Mouse (Mus musculus): ENCODE results near the gene Eps15l1. TPM values are rescaled to one million over a fixed set of nuclear protein-coding genes. Genes with fewer than 3 reads are reported as not detected.

Gene Eps15l1
- polyA plus RNA-seq, 1 experiment from 2014 or later, result 74.5 TPM

DNA sequence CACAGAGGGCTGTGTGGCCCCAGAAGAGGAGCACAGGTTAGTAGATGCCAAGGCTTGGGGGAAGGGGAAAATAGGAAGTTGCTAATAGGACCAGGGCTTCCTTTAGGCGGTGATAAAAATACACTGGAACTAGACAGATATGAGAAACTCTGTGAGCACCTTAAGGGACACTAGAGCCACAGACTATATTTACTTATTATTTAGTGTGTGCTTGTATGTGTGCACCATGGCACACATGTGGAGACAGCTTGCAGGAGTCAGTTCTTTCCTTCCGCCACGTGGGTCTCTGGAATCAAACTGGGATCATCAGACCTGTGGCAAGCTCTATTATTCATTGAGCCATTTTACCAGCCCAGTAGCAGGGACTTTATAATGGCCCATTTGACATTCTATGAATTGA lies 126.1 kb downstream of the Eps15l1 start:
- Histone ChIP-seq H3K9ac (no peak overlapping the region), H3K4me2 (replicated peaks) (no peak overlapping the region), H3K4me1 (0 out of 2 replicates have a peak, but pooled peaks cover 3% of the 10 kb centered on the region), H3K9me3 (replicated peaks) (no peaks in the 10 kb centered on the region), H3K27me3 (no peaks in the 10 kb centered on the region), H3K4me3 (no peak overlapping the region), H3K36me3 (no peaks in the 10 kb centered on the region), H3K27ac (no peak overlapping the region)
- no peak for ATAC-seq (ENCODE audit: low FRiP score)
- WGBS, result 79% methylated on average over 3 of the region's 3 CpGs

GRCm38 (mm10) chr8:72293309-72293708 lies 128.0 kb downstream of the Eps15l1 start:
- H3K27me3 ChIP-seq, result no peaks in the 10 kb centered on the region
- 0 out of 2 replicates have a peak, but pooled peaks cover 3% of the 10 kb centered on the region for H3K4me1 ChIP-seq
- no peak for ATAC-seq (ENCODE audit: low FRiP score)
- H3K9ac ChIP-seq, result no peak overlapping the region
- H3K36me3 ChIP-seq, result no peaks in the 10 kb centered on the region
- H3K9me3 ChIP-seq (replicated peaks), result no peaks in the 10 kb centered on the region
- H3K4me2 ChIP-seq (replicated peaks), result no peak overlapping the region
- H3K27ac ChIP-seq, result no peak overlapping the region
- H3K4me3 ChIP-seq, result no peak overlapping the region

GRCm38 (mm10) chr8:72291104-72291503 lies 130.2 kb downstream of the Eps15l1 start:
- 83% methylated on average over 2 of the region's 2 CpGs for WGBS
- Histone ChIP-seq H3K27me3 (no peaks in the 10 kb centered on the region), H3K27ac (no peak overlapping the region), H3K4me1 (0 out of 2 replicates have a peak, but pooled peaks cover 3% of the 10 kb centered on the region), H3K9ac (no peak overlapping the region), H3K4me3 (no peak overlapping the region), H3K4me2 (replicated peaks) (no peak overlapping the region), H3K9me3 (replicated peaks) (no peaks in the 10 kb centered on the region), H3K36me3 (no peaks in the 10 kb centered on the region)
- ATAC-seq (ENCODE audit: low FRiP score), result no peak

Small RNA genes within 50 kb of the gene (microRNA-seq; reads per million reads assigned to microRNA genes)
- 2.4 reads per million for gene Mir7068

Other genes with a start within 250 kb of the Eps15l1 start
- not detected in 2 replicates for gene Hsh2d, start 231.8 kb downstream of the Eps15l1 start, polyA plus RNA-seq (2016; fragmentation: Nextera tagmentation; extraction: Ambion mirVana)
- not detected in 2 replicates for gene Cib3, start 208.6 kb downstream of the Eps15l1 start, polyA plus RNA-seq (2016; fragmentation: Nextera tagmentation; extraction: Ambion mirVana)
- not detected in 2 replicates for gene Gm11034, start 207.8 kb downstream of the Eps15l1 start, polyA plus RNA-seq (2016; fragmentation: Nextera tagmentation; extraction: Ambion mirVana)
- 85.6 and 94.3 TPM in 2 replicates for gene Fam32a, start 201.7 kb downstream of the Eps15l1 start, polyA plus RNA-seq (2016; fragmentation: Nextera tagmentation; extraction: Ambion mirVana)
- 194 and 197 TPM in 2 replicates for gene Ap1m1, start 181.4 kb downstream of the Eps15l1 start, polyA plus RNA-seq (2016; fragmentation: Nextera tagmentation; extraction: Ambion mirVana)
- gene Gm10282, start 116.2 kb downstream of the Eps15l1 start, polyA plus RNA-seq (2016; fragmentation: Nextera tagmentation; extraction: Ambion mirVana), result 19.1 and 21.2 TPM in 2 replicates
- gene Klf2, start 102.4 kb downstream of the Eps15l1 start, polyA plus RNA-seq (2016; fragmentation: Nextera tagmentation; extraction: Ambion mirVana), result 9.4 and 10.3 TPM in 2 replicates
- 1.3 and 1.9 TPM in 2 replicates for gene Calr3, start 22.4 kb upstream of the Eps15l1 start, polyA plus RNA-seq (2016; fragmentation: Nextera tagmentation; extraction: Ambion mirVana)
- 15.9 and 16.5 TPM in 2 replicates for gene 1700030K09Rik, start 22.4 kb upstream of the Eps15l1 start, polyA plus RNA-seq (2016; fragmentation: Nextera tagmentation; extraction: Ambion mirVana)
- gene Cherp, start 53.8 kb upstream of the Eps15l1 start, polyA plus RNA-seq (2016; fragmentation: Nextera tagmentation; extraction: Ambion mirVana), result 66.5 and 75.3 TPM in 2 replicates
- gene Slc35e1, start 71.2 kb upstream of the Eps15l1 start, polyA plus RNA-seq (2016; fragmentation: Nextera tagmentation; extraction: Ambion mirVana), result 22.2 and 27.8 TPM in 2 replicates
- gene Med26, start 126.8 kb upstream of the Eps15l1 start, polyA plus RNA-seq (2016; fragmentation: Nextera tagmentation; extraction: Ambion mirVana), result 17.7 and 22.0 TPM in 2 replicates
- gene Smim7, start 149.6 kb upstream of the Eps15l1 start, polyA plus RNA-seq (2016; fragmentation: Nextera tagmentation; extraction: Ambion mirVana), result 121 and 124 TPM in 2 replicates
- gene Tmem38a, start 150.6 kb upstream of the Eps15l1 start, polyA plus RNA-seq (2016; fragmentation: Nextera tagmentation; extraction: Ambion mirVana), result 14.7 and 14.8 TPM in 2 replicates
- 0.64 and 0.68 TPM in 2 replicates for gene Nwd1, start 225.3 kb upstream of the Eps15l1 start, polyA plus RNA-seq (2016; fragmentation: Nextera tagmentation; extraction: Ambion mirVana)